Mouse (Mus musculus): ENCODE results near the gene Rab43. TPM values are rescaled to one million over a fixed set of nuclear protein-coding genes. Genes with fewer than 3 reads are reported as not detected.

Rab43 gene
- polyA plus RNA-seq, 1 experiment: 22.8 TPM

- peak overlapping the region; percentile 48 for H3K4me3 ChIP-seq (replicated peaks)
- H3K4me1 ChIP-seq (ENCODE audit: control insufficient read depth): peaks cover 89% of the 10 kb centered on the region
- no peaks in the 10 kb centered on the region for H3K27me3 ChIP-seq (ENCODE audit: control insufficient read depth)
- TF ChIP-seq TAL1 (IDR thresholded peaks at IDR 0.05; ENCODE audit: low read length): no peak
- peak; percentile 71 for TF ChIP-seq GATA1 (IDR thresholded peaks at IDR 0.05; ENCODE audit: low read length)
- peaks cover 93% of the 10 kb centered on the region for H3K36me3 ChIP-seq (ENCODE audit: control insufficient read depth)
- no peaks in the 10 kb centered on the region for H3K9me3 ChIP-seq (ENCODE audit: control insufficient read depth, low read length)
These were observed 21.0 kb downstream of the Rab43 start for GRCm38 (mm10) chr6:87790779-87791480.

GRCm38 (mm10) chr6:87789791-87790190 lies 22.2 kb downstream of the Rab43 start:
- Histone ChIP-seq H3K4me1 (ENCODE audit: control insufficient read depth) (peaks cover 81% of the 10 kb centered on the region), H3K9me3 (ENCODE audit: control insufficient read depth, low read length) (no peaks in the 10 kb centered on the region), H3K4me3 (replicated peaks) (no peak overlapping the region), H3K27me3 (ENCODE audit: control insufficient read depth) (no peaks in the 10 kb centered on the region), H3K36me3 (ENCODE audit: control insufficient read depth) (peaks cover 85% of the 10 kb centered on the region)
- TF ChIP-seq GATA1 (IDR thresholded peaks at IDR 0.05; ENCODE audit: low read length) (no peak), TAL1 (IDR thresholded peaks at IDR 0.05; ENCODE audit: low read length) (no peak)

GRCm38 (mm10) chr6:87788896-87789587 lies 22.9 kb downstream of the Rab43 start:
- Histone ChIP-seq H3K36me3 (ENCODE audit: control insufficient read depth) (peaks cover 78% of the 10 kb centered on the region), H3K4me3 (replicated peaks) (no peak overlapping the region), H3K27me3 (ENCODE audit: control insufficient read depth) (no peaks in the 10 kb centered on the region), H3K4me1 (ENCODE audit: control insufficient read depth) (peaks cover 80% of the 10 kb centered on the region), H3K9me3 (ENCODE audit: control insufficient read depth, low read length) (no peaks in the 10 kb centered on the region)
- TF ChIP-seq GATA1 (IDR thresholded peaks at IDR 0.05; ENCODE audit: low read length) (no peak), TAL1 (IDR thresholded peaks at IDR 0.05; ENCODE audit: low read length) (no peak)

GRCm38 (mm10) chr6:87788266-87788895 lies 23.6 kb downstream of the Rab43 start:
- Histone ChIP-seq H3K27me3 (ENCODE audit: control insufficient read depth) (no peaks in the 10 kb centered on the region), H3K36me3 (ENCODE audit: control insufficient read depth) (peaks cover 71% of the 10 kb centered on the region), H3K4me3 (replicated peaks) (no peak overlapping the region), H3K9me3 (ENCODE audit: control insufficient read depth, low read length) (no peaks in the 10 kb centered on the region), H3K4me1 (ENCODE audit: control insufficient read depth) (peaks cover 79% of the 10 kb centered on the region)
- no peak for TF ChIP-seq GATA1 (IDR thresholded peaks at IDR 0.05; ENCODE audit: low read length)
- no peak for TF ChIP-seq TAL1 (IDR thresholded peaks at IDR 0.05; ENCODE audit: low read length)

GRCm38 (mm10) chr6:87787108-87787890 lies 24.7 kb downstream of the Rab43 start:
- H3K4me1 ChIP-seq (ENCODE audit: control insufficient read depth): peaks cover 72% of the 10 kb centered on the region
- peaks cover 60% of the 10 kb centered on the region for H3K36me3 ChIP-seq (ENCODE audit: control insufficient read depth)
- TF ChIP-seq TAL1 (IDR thresholded peaks at IDR 0.05; ENCODE audit: low read length): no peak
- TF ChIP-seq GATA1 (IDR thresholded peaks at IDR 0.05; ENCODE audit: low read length): no peak
- no peaks in the 10 kb centered on the region for H3K9me3 ChIP-seq (ENCODE audit: control insufficient read depth, low read length)
- H3K4me3 ChIP-seq (replicated peaks): no peak overlapping the region
- H3K27me3 ChIP-seq (ENCODE audit: control insufficient read depth): no peaks in the 10 kb centered on the region

GRCm38 (mm10) chr6:87786621-87787020 lies 25.3 kb downstream of the Rab43 start:
- no peaks in the 10 kb centered on the region for H3K27me3 ChIP-seq (ENCODE audit: control insufficient read depth)
- H3K4me3 ChIP-seq (replicated peaks): no peak overlapping the region
- H3K4me1 ChIP-seq (ENCODE audit: control insufficient read depth): peaks cover 68% of the 10 kb centered on the region
- peaks cover 54% of the 10 kb centered on the region for H3K36me3 ChIP-seq (ENCODE audit: control insufficient read depth)
- TF ChIP-seq GATA1 (IDR thresholded peaks at IDR 0.05; ENCODE audit: low read length): no peak
- TF ChIP-seq TAL1 (IDR thresholded peaks at IDR 0.05; ENCODE audit: low read length): no peak
- H3K9me3 ChIP-seq (ENCODE audit: control insufficient read depth, low read length): no peaks in the 10 kb centered on the region

- Histone ChIP-seq H3K4me1 (ENCODE audit: control insufficient read depth) (peaks cover 60% of the 10 kb centered on the region), H3K9me3 (ENCODE audit: control insufficient read depth, low read length) (no peaks in the 10 kb centered on the region), H3K27me3 (ENCODE audit: control insufficient read depth) (no peaks in the 10 kb centered on the region), H3K36me3 (ENCODE audit: control insufficient read depth) (peaks cover 43% of the 10 kb centered on the region), H3K4me3 (replicated peaks) (no peak overlapping the region)
- TF ChIP-seq GATA1 (IDR thresholded peaks at IDR 0.05; ENCODE audit: low read length): no peak
- no peak for TF ChIP-seq TAL1 (IDR thresholded peaks at IDR 0.05; ENCODE audit: low read length)
These were observed 27.9 kb downstream of the Rab43 start for GRCm38 (mm10) chr6:87784033-87784432.

GRCm38 (mm10) chr6:87780546-87781301 lies 31.2 kb downstream of the Rab43 start:
- TF ChIP-seq TAL1 (IDR thresholded peaks at IDR 0.05; ENCODE audit: low read length) (no peak), GATA1 (IDR thresholded peaks at IDR 0.05; ENCODE audit: low read length) (no peak)
- H3K27me3 ChIP-seq (ENCODE audit: control insufficient read depth): no peaks in the 10 kb centered on the region
- H3K36me3 ChIP-seq (ENCODE audit: control insufficient read depth): peaks cover 45% of the 10 kb centered on the region
- no peaks in the 10 kb centered on the region for H3K9me3 ChIP-seq (ENCODE audit: control insufficient read depth, low read length)
- peaks cover 68% of the 10 kb centered on the region for H3K4me1 ChIP-seq (ENCODE audit: control insufficient read depth)
- no peak overlapping the region for H3K4me3 ChIP-seq (replicated peaks)
